Mouse (Mus musculus) MN1 (cell line): ENCODE results near the gene Rab19.
"Not testable (repeated sequence)": the region's sequence is repeated elsewhere in the genome, so short reads cannot be mapped to it uniquely, and the experiment has no call there.

Experiments used
- DNase-seq: peaks from one replicate; pipeline ENCODE4 v3.0.0-alpha.2; 2016; ENCODE audit warnings: low spot score

Rab19 gene

GRCm38 (mm10) chr6:39381125-39381880 is at the start of gene Rab19:
TSS of gene Rab19 (plus strand) at chr6:39381175.
- DNase-seq = no peak

GRCm38 (mm10) chr6:39331998-39332700 is 48.8 kb upstream of the Rab19 start:
- DNase-seq = no peak

- DNase-seq = no peak
Observed at GRCm38 (mm10) chr6:39334224-39334623, 46.8 kb upstream of the Rab19 start.

- no peak for DNase-seq
Observed at GRCm38 (mm10) chr6:39334873-39335272, 46.1 kb upstream of the Rab19 start.

- peak; percentile 14 for DNase-seq
Observed at GRCm38 (mm10) chr6:39338359-39338758, 42.6 kb upstream of the Rab19 start.

- peak; percentile 75 for DNase-seq
Observed at GRCm38 (mm10) chr6:39341798-39342197, 39.2 kb upstream of the Rab19 start.

GRCm38 (mm10) chr6:39344020-39344419 is 37.0 kb upstream of the Rab19 start:
- peak; percentile 70 for DNase-seq

- DNase-seq = no peak
Observed at GRCm38 (mm10) chr6:39345430-39345829, 35.5 kb upstream of the Rab19 start.

- no peak for DNase-seq
Observed at GRCm38 (mm10) chr6:39346991-39347501, 33.9 kb upstream of the Rab19 start.

GRCm38 (mm10) chr6:39347880-39348814 is 32.8 kb upstream of the Rab19 start:
- no peak for DNase-seq

- no peak for DNase-seq
Observed at GRCm38 (mm10) chr6:39348946-39349345, 32.0 kb upstream of the Rab19 start.

GRCm38 (mm10) chr6:39359207-39359606 is 21.8 kb upstream of the Rab19 start:
- DNase-seq = not testable (repeated sequence)

- no peak for DNase-seq
Observed at GRCm38 (mm10) chr6:39362684-39363083, 18.3 kb upstream of the Rab19 start.

- no peak for DNase-seq
Observed at GRCm38 (mm10) chr6:39369631-39370030, 11.3 kb upstream of the Rab19 start.

GRCm38 (mm10) chr6:39372042-39372441 is 8.9 kb upstream of the Rab19 start:
- DNase-seq = no peak

- DNase-seq = no peak
Observed at GRCm38 (mm10) chr6:39372727-39373126, 8.2 kb upstream of the Rab19 start.

GRCm38 (mm10) chr6:39373301-39373955 is 7.5 kb upstream of the Rab19 start:
- DNase-seq = no peak

GRCm38 (mm10) chr6:39376775-39377174 is 4.2 kb upstream of the Rab19 start:
- DNase-seq = no peak

GRCm38 (mm10) chr6:39377311-39377827 is 3.6 kb upstream of the Rab19 start, which contains the start of gene Slc37a3:
TSS of gene Slc37a3 (minus strand) at chr6:39377675.
- DNase-seq = peak; percentile 75

GRCm38 (mm10) chr6:39378161-39378835 is 2.7 kb upstream of the Rab19 start:
- not testable (repeated sequence) for DNase-seq

GRCm38 (mm10) chr6:39379224-39379623 is 1.8 kb upstream of the Rab19 start:
- DNase-seq = no peak
